Mouse (Mus musculus): ENCODE results near the gene Abcc3. TPM values are rescaled to one million over a fixed set of nuclear protein-coding genes. Genes with fewer than 3 reads are reported as not detected.

Gene Abcc3
- polyA plus RNA-seq, 1 experiment from 2014 or later: 5.3 TPM

GRCm38 (mm10) chr11:94318056-94318455 is 74.7 kb downstream of the Abcc3 start:
- H3K4me3 ChIP-seq: no peak overlapping the region
- H3K9me3 ChIP-seq: no peaks in the 10 kb centered on the region
- H3K27ac ChIP-seq: no peak overlapping the region
- no peak for ATAC-seq (ENCODE audit: borderline replicate concordance, extremely low read depth, low FRiP score, low TSS enrichment)
- H3K27me3 ChIP-seq: no peaks in the 10 kb centered on the region
- WGBS: 74% methylated on average over 5 of the region's 5 CpGs
- H3K36me3 ChIP-seq: peaks cover 10% of the 10 kb centered on the region
- H3K4me1 ChIP-seq: peaks cover 66% of the 10 kb centered on the region
- H3K9ac ChIP-seq: no peak overlapping the region
- H3K4me2 ChIP-seq: no peak overlapping the region

GRCm38 (mm10) chr11:94317515-94317914 is 75.3 kb downstream of the Abcc3 start:
- ATAC-seq (ENCODE audit: borderline replicate concordance, extremely low read depth, low FRiP score, low TSS enrichment): no peak
- H3K4me1 ChIP-seq: peaks cover 61% of the 10 kb centered on the region
- no peak overlapping the region for H3K4me2 ChIP-seq

GRCm38 (mm10) chr11:94317014-94317413 is 75.8 kb downstream of the Abcc3 start:
- Histone ChIP-seq H3K4me1 (peaks cover 58% of the 10 kb centered on the region), H3K4me2 (no peak overlapping the region), H3K27me3 (no peaks in the 10 kb centered on the region), H3K4me3 (no peak overlapping the region), H3K27ac (no peak overlapping the region), H3K9me3 (no peaks in the 10 kb centered on the region), H3K9ac (no peak overlapping the region), H3K36me3 (peaks cover 10% of the 10 kb centered on the region)
- WGBS: 60% methylated on average over 1 of the region's 1 CpGs
- ATAC-seq (ENCODE audit: borderline replicate concordance, extremely low read depth, low FRiP score, low TSS enrichment): no peak

More at GRCm38 (mm10) chr11:94317515-94317914, 75.3 kb downstream of the Abcc3 start:
- no peaks in the 10 kb centered on the region for H3K27me3 ChIP-seq
- WGBS: 52% methylated on average over 4 of the region's 4 CpGs
- peaks cover 10% of the 10 kb centered on the region for H3K36me3 ChIP-seq
- no peaks in the 10 kb centered on the region for H3K9me3 ChIP-seq
- H3K9ac ChIP-seq: no peak overlapping the region
- H3K27ac ChIP-seq: no peak overlapping the region
- H3K4me3 ChIP-seq: no peak overlapping the region

GRCm38 (mm10) chr11:94316528-94316927 is 76.3 kb downstream of the Abcc3 start:
- no peak overlapping the region for H3K4me3 ChIP-seq
- ATAC-seq (ENCODE audit: borderline replicate concordance, extremely low read depth, low FRiP score, low TSS enrichment): no peak
- no peaks in the 10 kb centered on the region for H3K27me3 ChIP-seq
- no peak overlapping the region for H3K27ac ChIP-seq
- WGBS: 58% methylated on average over 2 of the region's 2 CpGs
- no peaks in the 10 kb centered on the region for H3K9me3 ChIP-seq
- peaks cover 10% of the 10 kb centered on the region for H3K36me3 ChIP-seq
- H3K9ac ChIP-seq: no peak overlapping the region
- no peak overlapping the region for H3K4me2 ChIP-seq
- peaks cover 58% of the 10 kb centered on the region for H3K4me1 ChIP-seq

GRCm38 (mm10) chr11:94315308-94315707 is 77.5 kb downstream of the Abcc3 start:
- ATAC-seq (ENCODE audit: borderline replicate concordance, extremely low read depth, low FRiP score, low TSS enrichment): no peak
- Histone ChIP-seq H3K9me3 (no peaks in the 10 kb centered on the region), H3K27me3 (no peaks in the 10 kb centered on the region), H3K27ac (no peak overlapping the region), H3K4me3 (no peak overlapping the region), H3K36me3 (peaks cover 10% of the 10 kb centered on the region), H3K4me1 (peaks cover 54% of the 10 kb centered on the region), H3K4me2 (no peak overlapping the region), H3K9ac (no peak overlapping the region)
- 30% methylated on average over 1 of the region's 1 CpGs for WGBS

- peaks cover 6% of the 10 kb centered on the region for H3K36me3 ChIP-seq
- no peak overlapping the region for H3K27ac ChIP-seq
- no peaks in the 10 kb centered on the region for H3K9me3 ChIP-seq
- H3K4me2 ChIP-seq: no peak overlapping the region
- H3K4me3 ChIP-seq: no peak overlapping the region
- WGBS: 49% methylated on average over 2 of the region's 2 CpGs
- ATAC-seq (ENCODE audit: borderline replicate concordance, extremely low read depth, low FRiP score, low TSS enrichment): no peak
- H3K9ac ChIP-seq: no peak overlapping the region
- no peaks in the 10 kb centered on the region for H3K27me3 ChIP-seq
- H3K4me1 ChIP-seq: peaks cover 49% of the 10 kb centered on the region
Measured at GRCm38 (mm10) chr11:94314098-94314652, 78.6 kb downstream of the Abcc3 start.

GRCm38 (mm10) chr11:94312733-94313132 is 80.1 kb downstream of the Abcc3 start:
- 78% methylated on average over 1 of the region's 1 CpGs for WGBS
- no peak overlapping the region for H3K4me3 ChIP-seq
- H3K9me3 ChIP-seq: no peaks in the 10 kb centered on the region
- peaks cover 39% of the 10 kb centered on the region for H3K4me1 ChIP-seq
- no peak overlapping the region for H3K4me2 ChIP-seq
- no peak overlapping the region for H3K27ac ChIP-seq
- H3K9ac ChIP-seq: no peak overlapping the region
- H3K27me3 ChIP-seq: no peaks in the 10 kb centered on the region
- 0 out of 2 replicates have a peak, but pooled peaks cover 3% of the 10 kb centered on the region for H3K36me3 ChIP-seq
- ATAC-seq (ENCODE audit: borderline replicate concordance, extremely low read depth, low FRiP score, low TSS enrichment): no peak

GRCm38 (mm10) chr11:94294996-94295845 is 97.6 kb downstream of the Abcc3 start:
- Histone ChIP-seq H3K4me1 (no peaks in the 10 kb centered on the region), H3K27ac (no peak overlapping the region), H3K4me2 (no peak overlapping the region), H3K9ac (no peak overlapping the region), H3K27me3 (no peaks in the 10 kb centered on the region), H3K4me3 (no peak overlapping the region), H3K9me3 (no peaks in the 10 kb centered on the region), H3K36me3 (peaks cover 83% of the 10 kb centered on the region)
- ATAC-seq (ENCODE audit: borderline replicate concordance, extremely low read depth, low FRiP score, low TSS enrichment): no peak
- WGBS: 74% methylated on average over 9 of the region's 9 CpGs

Other genes with a start within 250 kb of the Abcc3 start
- gene Tob1, start 181.5 kb downstream of the Abcc3 start, polyA plus RNA-seq (2015; fragmentation: Nextera tagmentation; extraction: Ambion mirVana): 26.1 and 26.5 TPM in 2 replicates
- gene Wfikkn2, start 147.0 kb downstream of the Abcc3 start, polyA plus RNA-seq (2015; fragmentation: Nextera tagmentation; extraction: Ambion mirVana): 1.2 and 1.5 TPM in 2 replicates
- not detected in 2 replicates for gene Gm21885, start 111.1 kb downstream of the Abcc3 start, polyA plus RNA-seq (2015; fragmentation: Nextera tagmentation; extraction: Ambion mirVana)
- gene Luc7l3, start 71.0 kb downstream of the Abcc3 start, polyA plus RNA-seq (2015; fragmentation: Nextera tagmentation; extraction: Ambion mirVana): 107 TPM in 2 replicates
- gene Ankrd40, start 65.0 kb downstream of the Abcc3 start, polyA plus RNA-seq (2015; fragmentation: Nextera tagmentation; extraction: Ambion mirVana): 25.5 and 25.6 TPM in 2 replicates
- gene Cacna1g, start 81.2 kb upstream of the Abcc3 start, polyA plus RNA-seq (2015; fragmentation: Nextera tagmentation; extraction: Ambion mirVana): 7.3 and 7.7 TPM in 2 replicates
- 0.06 and 0.31 TPM in 2 replicates for gene Spata20, start 93.2 kb upstream of the Abcc3 start, polyA plus RNA-seq (2015; fragmentation: Nextera tagmentation; extraction: Ambion mirVana)
- 16.8 and 17.3 TPM in 2 replicates for gene Epn3, start 107.0 kb upstream of the Abcc3 start, polyA plus RNA-seq (2015; fragmentation: Nextera tagmentation; extraction: Ambion mirVana)
- 4.6 and 5.4 TPM in 2 replicates for gene Mycbpap, start 128.7 kb upstream of the Abcc3 start, polyA plus RNA-seq (2015; fragmentation: Nextera tagmentation; extraction: Ambion mirVana)
- 3.2 and 3.7 TPM in 2 replicates for gene Rsad1, start 156.3 kb upstream of the Abcc3 start, polyA plus RNA-seq (2015; fragmentation: Nextera tagmentation; extraction: Ambion mirVana)
- gene Chad, start 172.1 kb upstream of the Abcc3 start, polyA plus RNA-seq (2015; fragmentation: Nextera tagmentation; extraction: Ambion mirVana): 2.3 and 2.7 TPM in 2 replicates
- gene Acsf2, start 208.9 kb upstream of the Abcc3 start, polyA plus RNA-seq (2015; fragmentation: Nextera tagmentation; extraction: Ambion mirVana): 6.8 and 7.1 TPM in 2 replicates
- gene Lrrc59, start 236.8 kb upstream of the Abcc3 start, polyA plus RNA-seq (2015; fragmentation: Nextera tagmentation; extraction: Ambion mirVana): 198 and 205 TPM in 2 replicates